Mouse (Mus musculus): ENCODE data around the gene Lasp1.

- TF ChIP-seq GATA2 (IDR thresholded peaks at IDR 0.05; ENCODE audit: borderline replicate concordance, low read depth, low read length) (no peak), TAL1 (conservative IDR thresholded peaks at IDR 0.05; ENCODE audit: low read depth, low read length) (no peak), CTCF (IDR thresholded peaks at IDR 0.05; ENCODE audit: low read depth, low read length) (no peak), GATA1 (IDR thresholded peaks at IDR 0.05; ENCODE audit: borderline replicate concordance, low read length) (no peak)
Measured at GRCm38 (mm10) chr11:97839441-97840134, 40.8 kb downstream of the Lasp1 start.

All from G1E (cell line).